Mouse (Mus musculus): ENCODE results near the gene Cfhr1.

Cfhr1 gene

DNA sequence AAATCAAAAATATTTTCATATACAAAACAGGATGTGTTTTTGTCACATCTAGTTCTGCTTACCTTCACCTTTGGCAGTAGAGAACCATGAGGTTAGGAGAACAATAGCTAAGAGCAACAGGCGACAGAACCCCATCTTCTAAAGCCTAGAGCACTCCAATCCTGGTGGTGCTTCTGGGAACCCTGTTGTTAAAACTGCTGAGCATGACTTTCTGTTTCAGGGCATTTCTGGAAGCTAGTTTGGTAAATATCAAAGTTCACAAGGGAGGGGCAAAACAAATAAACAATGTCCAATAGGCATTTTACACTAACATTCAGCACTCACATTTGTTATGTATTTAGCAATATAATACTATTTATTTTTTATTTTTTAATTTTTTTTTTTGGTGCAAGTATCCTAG, at the start of gene Cfhr1:
Gene Cfhr1, minus strand, starts transcription at position 249 of the 400 bp plus-strand sequence.
- DNase-seq, result no peak

- no peak for DNase-seq
Measured at GRCm38 (mm10) chr1:139551311-139551710, 8.8 kb downstream of the Cfhr1 start.

GRCm38 (mm10) chr1:139548536-139548935, 11.5 kb downstream of the Cfhr1 start:
- no peak for DNase-seq

DNA sequence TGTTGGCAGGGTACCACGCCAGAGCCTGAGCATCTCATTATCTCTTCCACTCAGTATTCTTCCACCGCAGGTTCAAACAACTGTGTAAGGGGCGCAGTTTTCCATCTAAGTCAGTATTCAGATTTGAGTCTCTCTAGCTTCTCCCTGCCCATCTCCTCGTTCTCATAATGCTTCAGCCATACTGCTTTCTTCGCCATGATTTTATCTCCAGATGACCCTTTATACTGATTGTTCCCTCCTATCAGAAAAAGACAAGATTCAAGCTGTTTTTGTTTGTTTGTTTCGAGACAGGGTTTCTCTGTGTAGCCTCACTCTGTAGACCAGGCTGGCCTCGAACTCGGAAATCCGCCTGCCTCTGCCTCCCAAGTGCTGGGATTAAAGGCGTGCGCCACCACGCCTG, 45.5 kb downstream of the Cfhr1 start:
- DNase-seq, result peak in 1 of 2 experiments; percentile 19

- DNase-seq, result peak; percentile 9 to 46
Measured at GRCm38 (mm10) chr1:139501258-139501752, 58.8 kb downstream of the Cfhr1 start, which contains the start of gene F13b. Gene F13b, plus strand, starts transcription at chr1:139501702.

DNA sequence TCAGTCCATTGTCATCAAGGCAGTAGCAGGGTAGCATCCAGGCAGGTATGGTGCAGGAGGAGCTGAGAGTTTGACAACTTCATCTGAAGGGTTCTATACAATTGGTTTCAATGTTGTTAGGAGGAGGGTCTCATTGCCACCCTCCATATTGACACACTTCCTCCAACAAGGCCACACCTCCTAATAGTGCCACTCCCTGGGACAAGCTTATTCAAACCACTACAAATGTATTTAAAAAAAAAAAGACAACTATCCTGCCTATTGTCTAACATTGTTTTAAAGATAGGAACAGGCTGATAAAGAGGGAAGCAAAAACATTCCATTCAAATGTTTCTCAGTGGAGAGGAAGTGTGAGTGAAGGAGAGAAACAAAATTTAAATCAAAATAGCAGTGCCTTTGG, 60.3 kb downstream of the Cfhr1 start:
- no peak for DNase-seq
